Mouse (Mus musculus) ES-Bruce4 (cell line): ENCODE data around the gene Alg6. TPM values are rescaled to one million over a fixed set of nuclear protein-coding genes. Genes with fewer than 3 reads are reported as not detected.

Experiments
- H3K27ac ChIP-seq: 2 replicates; pipeline ENCODE4 v1.5.1; 2012; ENCODE audit warnings: low read length, inconsistent platforms; ENCODE audit not compliant: insufficient read depth
- H3K27me3 ChIP-seq: 2 replicates; pipeline ENCODE4 v1.6.1; 2012; ENCODE audit warnings: mild to moderate bottlenecking, low read length, inconsistent platforms; ENCODE audit not compliant: control insufficient read depth, poor library complexity, insufficient read depth, severe bottlenecking
- H3K36me3 ChIP-seq: 2 replicates; pipeline ENCODE4 v1.6.1; 2012; ENCODE audit warnings: inconsistent platforms, mild to moderate bottlenecking, low read length, moderate library complexity; ENCODE audit not compliant: control insufficient read depth, poor library complexity, insufficient read depth, severe bottlenecking
- H3K4me1 ChIP-seq: one replicate; pipeline ENCODE4 v1.8.1; 2011; ENCODE audit warnings: low read length; ENCODE audit not compliant: control insufficient read depth, insufficient read depth
- H3K4me3 ChIP-seq: 2 replicates; pipeline ENCODE4 v1.5.1; 2011; ENCODE audit warnings: low read depth, mild to moderate bottlenecking, low read length
- H3K9ac ChIP-seq: 2 replicates; pipeline ENCODE4 v1.6.1; 2012; ENCODE audit warnings: low read depth, mild to moderate bottlenecking, inconsistent platforms; ENCODE audit not compliant: poor library complexity, severe bottlenecking
- H3K9me3 ChIP-seq: replicated peaks from 2 replicates; pipeline ENCODE4 v1.6.1; 2012; ENCODE audit warnings: mild to moderate bottlenecking, low read length, inconsistent platforms; ENCODE audit not compliant: control insufficient read depth, poor library complexity, insufficient read depth, severe bottlenecking
- CTCF ChIP-seq: IDR thresholded peaks from one replicate; pipeline ENCODE4 v1.8.1; 2011; ENCODE audit warnings: low read depth, low read length
- EP300 ChIP-seq: IDR thresholded peaks from 2 replicates; pipeline ENCODE4 v1.6.1; 2011; ENCODE audit warnings: low read depth, low read length; ENCODE audit not compliant: insufficient read depth
- POLR2A ChIP-seq: IDR thresholded peaks from one replicate; pipeline ENCODE4 v1.8.1; 2011; ENCODE audit warnings: low read length; ENCODE audit not compliant: insufficient read depth
- polyA plus RNA-seq: library from polyadenylated mRNA; stranded (reverse); fragments of >200 nt; gene quantifications from 2 replicates; pipeline ENCODE4 v1.2.4, GENCODE M21; 2011; ENCODE audit warnings: low read depth; ENCODE audit not compliant: missing spikeins, insufficient read depth, insufficient read length

Alg6 gene
- polyA plus RNA-seq, 1 experiment, result 49.5 TPM

DNA sequence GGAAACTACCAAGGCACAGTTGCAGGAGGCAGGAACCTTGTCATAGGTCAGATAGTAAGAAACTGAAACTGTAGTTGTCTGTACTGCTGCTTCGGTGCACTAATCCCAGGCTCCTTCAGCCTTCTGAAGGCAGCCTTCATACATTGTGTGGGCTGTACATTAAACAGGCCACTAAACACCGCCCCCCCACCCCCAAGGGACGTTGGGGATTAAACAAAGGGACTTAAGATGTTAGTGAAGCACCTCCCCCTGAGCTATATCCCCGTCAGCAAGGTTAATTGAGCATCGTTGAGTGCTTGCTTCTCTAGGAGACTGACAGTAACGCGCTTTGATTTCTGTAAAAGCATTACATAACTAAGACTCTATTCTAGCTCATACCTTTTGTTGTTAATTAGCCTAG, 24.4 kb downstream of the Alg6 start:
- Histone ChIP-seq H3K9me3 (no peaks in the 10 kb centered on the region), H3K36me3 (no peaks in the 10 kb centered on the region), H3K4me3 (no peak overlapping the region), H3K4me1 (no peaks in the 10 kb centered on the region), H3K27me3 (no peaks in the 10 kb centered on the region), H3K9ac (no peak overlapping the region), H3K27ac (no peak overlapping the region)
- TF ChIP-seq POLR2A, result no peak
- TF ChIP-seq CTCF, result no peak
- TF ChIP-seq EP300, result no peak

- no peaks in the 10 kb centered on the region for H3K27me3 ChIP-seq
- H3K27ac ChIP-seq, result no peak overlapping the region
- no peak overlapping the region for H3K4me3 ChIP-seq
- no peaks in the 10 kb centered on the region for H3K9me3 ChIP-seq
- H3K4me1 ChIP-seq, result no peaks in the 10 kb centered on the region
- TF ChIP-seq POLR2A (no peak), EP300 (no peak), CTCF (no peak)
- peaks cover 3% of the 10 kb centered on the region; the same call in 1 of the 2 replicates for H3K36me3 ChIP-seq
- H3K9ac ChIP-seq, result no peak overlapping the region
Measured at GRCm38 (mm10) chr4:99752426-99752825, 37.0 kb downstream of the Alg6 start.

DNA sequence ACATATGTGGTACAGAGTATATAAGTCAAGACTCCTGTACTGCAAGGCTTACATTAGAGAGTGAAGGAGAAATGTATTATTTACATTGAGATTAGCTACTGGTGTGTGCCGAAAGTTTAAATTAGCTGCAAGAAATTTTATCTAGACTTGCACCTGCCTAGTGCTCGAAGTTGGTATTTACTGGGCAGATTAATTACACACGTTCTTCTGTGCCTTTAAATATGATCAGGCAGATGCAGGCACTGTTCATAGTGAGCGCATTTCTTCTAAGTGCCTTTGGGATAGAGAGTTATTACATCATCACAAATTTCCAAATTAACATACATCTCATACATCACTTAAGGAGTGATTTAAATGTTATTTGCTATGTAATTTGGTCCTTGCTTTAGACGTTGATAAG, 50.8 kb downstream of the Alg6 start:
- TF ChIP-seq EP300, result no peak
- TF ChIP-seq CTCF, result no peak
- TF ChIP-seq POLR2A, result no peak
- Histone ChIP-seq H3K27ac (no peak overlapping the region), H3K9me3 (no peaks in the 10 kb centered on the region), H3K27me3 (no peaks in the 10 kb centered on the region), H3K9ac (no peak overlapping the region), H3K4me3 (no peak overlapping the region), H3K36me3 (no peaks in the 10 kb centered on the region), H3K4me1 (no peaks in the 10 kb centered on the region)

DNA sequence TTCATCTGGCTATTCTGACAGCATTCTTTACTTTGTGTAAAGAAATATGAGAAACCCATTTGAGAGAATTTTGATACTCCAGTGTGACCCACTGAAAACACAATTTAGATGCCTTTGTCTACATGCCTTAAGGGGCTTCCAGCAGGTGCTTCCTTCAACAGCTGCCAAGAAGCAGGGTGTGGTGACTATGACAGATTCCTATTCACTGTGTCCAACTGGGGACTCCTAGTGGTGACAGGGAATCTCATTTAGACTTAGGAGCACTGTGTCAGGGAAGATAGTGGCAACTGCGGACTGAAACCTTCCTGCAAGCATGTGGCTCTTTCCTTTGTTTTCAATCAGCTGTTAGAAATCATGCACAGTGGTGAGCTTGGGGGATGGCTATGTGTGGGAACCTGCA, 51.3 kb downstream of the Alg6 start:
- TF ChIP-seq CTCF (peak; percentile 14), EP300 (no peak), POLR2A (no peak)
- Histone ChIP-seq H3K27me3 (no peaks in the 10 kb centered on the region), H3K4me1 (no peaks in the 10 kb centered on the region), H3K36me3 (no peaks in the 10 kb centered on the region), H3K27ac (no peak overlapping the region), H3K9me3 (no peaks in the 10 kb centered on the region), H3K9ac (no peak overlapping the region), H3K4me3 (no peak overlapping the region)

GRCm38 (mm10) chr4:99770555-99770954, 55.1 kb downstream of the Alg6 start:
- no peaks in the 10 kb centered on the region for H3K9me3 ChIP-seq
- TF ChIP-seq CTCF (no peak), POLR2A (no peak), EP300 (no peak)
- H3K4me1 ChIP-seq, result no peaks in the 10 kb centered on the region
- H3K36me3 ChIP-seq, result no peaks in the 10 kb centered on the region
- no peak overlapping the region for H3K4me3 ChIP-seq
- H3K27me3 ChIP-seq, result no peaks in the 10 kb centered on the region
- no peak overlapping the region for H3K27ac ChIP-seq
- no peak overlapping the region for H3K9ac ChIP-seq

DNA sequence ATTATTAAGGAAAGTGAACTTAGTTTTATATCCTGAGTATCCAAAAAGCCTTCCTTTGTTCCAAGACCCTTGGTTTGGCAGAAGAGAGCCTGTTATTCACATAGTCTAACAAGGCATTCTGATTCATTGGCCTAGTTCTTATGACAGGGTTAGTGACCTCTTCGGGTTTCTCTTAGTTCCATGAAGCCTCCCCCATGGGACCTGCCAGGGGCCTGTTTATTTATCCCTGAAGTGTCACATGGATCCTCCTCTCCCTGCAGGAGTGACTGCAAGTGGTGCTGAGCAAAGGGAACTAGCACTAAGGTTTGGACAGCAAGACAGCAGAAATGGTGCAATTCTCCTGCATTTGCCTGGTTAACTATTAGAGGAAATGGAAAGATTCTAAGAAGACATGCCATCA, 57.6 kb downstream of the Alg6 start:
- Histone ChIP-seq H3K36me3 (no peaks in the 10 kb centered on the region), H3K9ac (no peak overlapping the region), H3K4me1 (no peaks in the 10 kb centered on the region), H3K4me3 (no peak overlapping the region), H3K27me3 (no peaks in the 10 kb centered on the region), H3K9me3 (no peaks in the 10 kb centered on the region), H3K27ac (no peak overlapping the region)
- TF ChIP-seq CTCF (no peak), POLR2A (no peak), EP300 (no peak)
